Mouse (Mus musculus) MEL (cell line): ENCODE data around the gene Spc24. TPM values are rescaled to one million over a fixed set of nuclear protein-coding genes. Genes with fewer than 3 reads are reported as not detected.

Experiments used
- DNase-seq: peaks from one replicate; pipeline ENCODE4 v3.0.0; 2011; ENCODE audit warnings: low read depth, low spot score
- H3K27ac ChIP-seq: 2 replicates; pipeline ENCODE4 v1.5.1; 2012; ENCODE audit warnings: low read depth, mild to moderate bottlenecking, control low read depth, low read length, moderate library complexity; ENCODE audit not compliant: control insufficient read depth
- H3K27me3 ChIP-seq, 2 experiments: fragments of 150-350 bp in 1 of 2; sonication (generic) in 1 of 2; 2 replicates each; pipeline ENCODE4 v1.6.1; 2012; ENCODE audit warnings: low read length in 2 of 2, mild to moderate bottlenecking in 2 of 2, improper control_type of control experiment in 1 of 2, moderate library complexity in 1 of 2; ENCODE audit not compliant: insufficient read depth in 2 of 2, control insufficient read depth in 1 of 2
- H3K36me3 ChIP-seq, 2 experiments: 2 replicates each; pipeline ENCODE4 v1.6.1; 2012 to 2014; ENCODE audit warnings: low read length in 2 of 2, improper control_type of control experiment in 1 of 2, inconsistent platforms in 1 of 2, mild to moderate bottlenecking in 1 of 2; ENCODE audit not compliant: insufficient read depth in 2 of 2, control insufficient read depth in 1 of 2
- H3K4me1 ChIP-seq, 2 experiments: fragments of 150-350 bp in 1 of 2; sonication (generic) in 1 of 2; 2 replicates each; pipeline ENCODE4 v1.6.1; 2012; ENCODE audit warnings: low read length in 2 of 2, improper control_type of control experiment in 1 of 2, mild to moderate bottlenecking in 1 of 2; ENCODE audit not compliant: insufficient read depth in 2 of 2, control insufficient read depth in 1 of 2
- H3K4me3 ChIP-seq, 2 experiments: fragments of 150-350 bp in 1 of 2; sonication (generic) in 1 of 2; 2 replicates each; pipeline ENCODE4 v1.5.1; 2012; ENCODE audit warnings: low read depth in 2 of 2, low read length in 2 of 2, mild to moderate bottlenecking in 2 of 2, moderate library complexity in 2 of 2, control low read depth in 1 of 2, improper control_type of control experiment in 1 of 2; ENCODE audit not compliant: control insufficient read depth in 1 of 2, insufficient read depth in 1 of 2
- H3K79me2 ChIP-seq: 2 replicates; pipeline ENCODE4 v1.6.1; 2012; ENCODE audit warnings: mild to moderate bottlenecking, low read length, moderate library complexity; ENCODE audit not compliant: control insufficient read depth, poor library complexity, insufficient read depth
- H3K9ac ChIP-seq: 2 replicates; pipeline ENCODE4 v1.6.1; 2012; ENCODE audit warnings: low read depth, mild to moderate bottlenecking, control low read depth, low read length, moderate library complexity; ENCODE audit not compliant: control insufficient read depth, poor library complexity, severe bottlenecking
- H3K9me3 ChIP-seq: fragments of 150-350 bp; sonication (generic); replicated peaks from 2 replicates; pipeline ENCODE4 v1.6.1; 2012; ENCODE audit warnings: mild to moderate bottlenecking, low read length, improper control_type of control experiment, moderate library complexity; ENCODE audit not compliant: insufficient read depth
- BHLHE40 ChIP-seq: IDR thresholded peaks from 2 replicates; pipeline ENCODE4 v1.6.1; 2012; ENCODE audit warnings: low read depth, mild to moderate bottlenecking, inconsistent platforms, low read length, improper control_type of control experiment, borderline replicate concordance
- CTCF ChIP-seq, 3 experiments: IDR thresholded peaks in 2 of 3; conservative IDR thresholded peaks in 1 of 3; 2 replicates each; pipeline ENCODE4 v1.5.1; 2011 to 2012; ENCODE audit warnings: low read length in 3 of 3, low read depth in 2 of 3, mild to moderate bottlenecking in 2 of 3, improper control_type of control experiment in 1 of 3, inconsistent platforms in 1 of 3, mixed read lengths in 1 of 3, moderate library complexity in 1 of 3; ENCODE audit not compliant: control insufficient read depth in 1 of 3, insufficient read depth in 1 of 3, poor library complexity in 1 of 3, severe bottlenecking in 1 of 3
- E2F4 ChIP-seq: IDR thresholded peaks from 2 replicates; pipeline ENCODE4 v1.6.1; 2011; ENCODE audit warnings: low read depth, low read length, improper control_type of control experiment, borderline replicate concordance
- ELF1 ChIP-seq: IDR thresholded peaks from 2 replicates; pipeline ENCODE4 v1.6.1; 2014; ENCODE audit warnings: low read depth, mild to moderate bottlenecking, inconsistent platforms, low read length, improper control_type of control experiment, moderate library complexity
- EP300 ChIP-seq, 2 experiments: IDR thresholded peaks; 2 replicates each; pipeline ENCODE4 v1.6.1; 2011; ENCODE audit warnings: improper control_type of control experiment in 2 of 2, low read length in 2 of 2, low read depth in 1 of 2, mild to moderate bottlenecking in 1 of 2
- GABPA ChIP-seq: IDR thresholded peaks from 2 replicates; pipeline ENCODE4 v1.6.1; 2012; ENCODE audit warnings: low read depth, mild to moderate bottlenecking, inconsistent platforms, low read length, improper control_type of control experiment, moderate library complexity
- GATA1 ChIP-seq: IDR thresholded peaks from 2 replicates; pipeline ENCODE4 v1.6.1; 2011; ENCODE audit warnings: low read depth, low read length, improper control_type of control experiment
- JUND ChIP-seq: IDR thresholded peaks from 2 replicates; pipeline ENCODE4 v1.6.1; 2011; ENCODE audit warnings: low read depth, mild to moderate bottlenecking, improper control_type of control experiment, low read length
- MAFK ChIP-seq: IDR thresholded peaks from 2 replicates; pipeline ENCODE4 v1.6.1; 2011; ENCODE audit warnings: low read depth, mild to moderate bottlenecking, low read length, improper control_type of control experiment, borderline replicate concordance
- MAX ChIP-seq: IDR thresholded peaks from 2 replicates; pipeline ENCODE4 v1.6.1; 2011; ENCODE audit warnings: low read length, improper control_type of control experiment
- MAZ ChIP-seq: IDR thresholded peaks from 2 replicates; pipeline ENCODE4 v1.6.1; 2012; ENCODE audit warnings: low read depth, mild to moderate bottlenecking, inconsistent platforms, low read length, improper control_type of control experiment
- MYB ChIP-seq: IDR thresholded peaks from 2 replicates; pipeline ENCODE4 v1.6.1; 2011; ENCODE audit warnings: mild to moderate bottlenecking, low read depth, low read length, improper control_type of control experiment
- NRF1 ChIP-seq: IDR thresholded peaks from 2 replicates; pipeline ENCODE4 v1.6.1; 2014; ENCODE audit warnings: low read depth, mild to moderate bottlenecking, inconsistent platforms, low read length, improper control_type of control experiment, moderate library complexity; ENCODE audit not compliant: poor library complexity, insufficient read depth, severe bottlenecking
- POLR2A ChIP-seq, 2 experiments: IDR thresholded peaks; 2 replicates each; pipeline ENCODE4 v1.6.1; 2011 to 2012; ENCODE audit warnings: low read length in 2 of 2, mild to moderate bottlenecking in 2 of 2, control low read depth in 1 of 2, improper control_type of control experiment in 1 of 2, low read depth in 1 of 2, moderate library complexity in 1 of 2; ENCODE audit not compliant: control insufficient read depth in 1 of 2, insufficient read depth in 1 of 2, poor library complexity in 1 of 2
- POLR2AphosphoS5 ChIP-seq: IDR thresholded peaks from 2 replicates; pipeline ENCODE4 v1.6.1; 2012; ENCODE audit warnings: low read depth, borderline replicate concordance, mild to moderate bottlenecking, inconsistent platforms, low read length, moderate library complexity, mixed read lengths
- RCOR1 ChIP-seq: IDR thresholded peaks from 2 replicates; pipeline ENCODE4 v1.6.1; 2012; ENCODE audit warnings: low read depth, mild to moderate bottlenecking, inconsistent platforms, low read length, improper control_type of control experiment
- SIN3A ChIP-seq: IDR thresholded peaks from 2 replicates; pipeline ENCODE4 v1.6.1; 2012; ENCODE audit warnings: low read length, improper control_type of control experiment, inconsistent platforms
- TBP ChIP-seq: IDR thresholded peaks from 2 replicates; pipeline ENCODE4 v1.8.0; 2011; ENCODE audit warnings: low read depth, low read length, improper control_type of control experiment
- UBTF ChIP-seq: IDR thresholded peaks from 2 replicates; pipeline ENCODE4 v1.6.1; 2012; ENCODE audit warnings: low read depth, mild to moderate bottlenecking, inconsistent platforms, low read length, improper control_type of control experiment, moderate library complexity, borderline replicate concordance; ENCODE audit not compliant: insufficient read depth
- USF1 ChIP-seq: IDR thresholded peaks from 2 replicates; pipeline ENCODE4 v1.6.1; 2014; ENCODE audit warnings: low read depth, mild to moderate bottlenecking, inconsistent platforms, low read length, improper control_type of control experiment, moderate library complexity
- USF2 ChIP-seq, 2 experiments: IDR thresholded peaks; 2 replicates each; pipeline ENCODE4 v1.6.1; 2011 to 2012; ENCODE audit warnings: improper control_type of control experiment in 2 of 2, low read length in 2 of 2, borderline replicate concordance in 1 of 2, inconsistent platforms in 1 of 2, low read depth in 1 of 2, mild to moderate bottlenecking in 1 of 2; ENCODE audit not compliant: insufficient read depth in 1 of 2
- ZC3H11A ChIP-seq: IDR thresholded peaks from 2 replicates; pipeline ENCODE4 v1.6.1; 2012; ENCODE audit warnings: low read depth, mild to moderate bottlenecking, inconsistent platforms, low read length, improper control_type of control experiment
- ZKSCAN1 ChIP-seq: IDR thresholded peaks from 2 replicates; pipeline ENCODE4 v1.6.1; 2012; ENCODE audit warnings: low read depth, mild to moderate bottlenecking, inconsistent platforms, low read length, improper control_type of control experiment, moderate library complexity
- ZMIZ1 ChIP-seq: IDR thresholded peaks from 2 replicates; pipeline ENCODE4 v1.6.1; 2012; ENCODE audit warnings: low read depth, mild to moderate bottlenecking, inconsistent platforms, low read length, improper control_type of control experiment, moderate library complexity
- ZNF384 ChIP-seq: IDR thresholded peaks from 2 replicates; pipeline ENCODE4 v1.6.1; 2012; ENCODE audit warnings: low read depth, mild to moderate bottlenecking, inconsistent platforms, low read length, improper control_type of control experiment
- polyA plus RNA-seq, 2 experiments: library from polyadenylated mRNA; stranded (reverse) in 1 of 2; unstranded in 1 of 2; fragments of >175 nt in 1 of 2; fragments of >200 nt in 1 of 2; gene quantifications; 2 replicates each; pipeline versions ENCODE4 v1.2.1 to v1.2.4; 2012; ENCODE audit warnings: low replicate concordance in 2 of 2, low read depth in 1 of 2; ENCODE audit not compliant: insufficient read length in 2 of 2, insufficient read depth in 1 of 2, missing spikeins in 1 of 2
- total RNA-seq: library from RNA; depleted of rRNA; stranded (reverse); fragments of 300-350 nt; gene quantifications from 2 replicates; pipeline ENCODE4 v1.2.3, GENCODE M21; 2012

Gene Spc24
- total and polyA plus RNA-seq, 3 experiments, result 304 to 377 TPM; not detected in 1

DNA sequence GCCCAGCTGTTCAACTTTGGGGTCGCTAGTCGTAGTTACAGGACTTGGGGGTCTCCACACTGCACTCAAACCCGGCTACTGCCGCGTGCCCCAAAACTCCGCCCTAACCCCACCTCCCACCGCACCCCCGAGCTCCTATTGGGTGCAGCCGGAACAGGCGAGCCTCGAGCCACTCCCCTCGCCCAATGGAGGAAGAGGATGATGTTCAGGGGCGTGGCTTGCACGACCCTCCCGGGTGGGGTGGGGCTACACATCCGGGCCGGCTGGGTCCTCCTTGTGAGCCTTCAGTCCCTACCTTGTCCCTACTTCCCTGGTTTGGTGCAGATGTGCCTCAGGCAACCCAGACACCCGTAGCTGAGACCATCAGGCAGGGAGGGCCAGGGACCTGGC, 36.0 kb downstream of the Spc24 start:
- no peaks in the 10 kb centered on the region for H3K27me3 ChIP-seq
- DNase-seq, result peak; percentile 100
- H3K36me3 ChIP-seq, result peaks cover 8 to 26% of the 10 kb centered on the region in 2 experiments
- peak overlapping the region; percentile 63 for H3K9ac ChIP-seq
- H3K27ac ChIP-seq, result peak overlapping the region; percentile 45
- peaks cover 16 to 37% of the 10 kb centered on the region in 2 experiments for H3K4me1 ChIP-seq
- peaks cover 47% of the 10 kb centered on the region for H3K79me2 ChIP-seq
- peak in 1 of 2 experiments; percentile 73; a peak in 2 of 4 replicates for TF ChIP-seq POLR2A (IDR thresholded peaks at IDR 0.05; ENCODE audit: control insufficient read depth in 1 of 2, insufficient read depth in 1 of 2, low read depth in 1 of 2, low read length in 2 of 2, poor library complexity in 1 of 2)
- no peak for TF ChIP-seq UBTF
- no peak for TF ChIP-seq MYB
- no peak for TF ChIP-seq ELF1
- TF ChIP-seq NRF1, result no peak
- no peak for TF ChIP-seq E2F4
- TF ChIP-seq SIN3A, result no peak
- peak; percentile 77 for TF ChIP-seq TBP
- no peak for TF ChIP-seq USF1
- no peak for TF ChIP-seq GABPA
- H3K4me3 ChIP-seq, result peak overlapping the region; percentile 66
- no peaks in the 10 kb centered on the region for H3K9me3 ChIP-seq

DNA sequence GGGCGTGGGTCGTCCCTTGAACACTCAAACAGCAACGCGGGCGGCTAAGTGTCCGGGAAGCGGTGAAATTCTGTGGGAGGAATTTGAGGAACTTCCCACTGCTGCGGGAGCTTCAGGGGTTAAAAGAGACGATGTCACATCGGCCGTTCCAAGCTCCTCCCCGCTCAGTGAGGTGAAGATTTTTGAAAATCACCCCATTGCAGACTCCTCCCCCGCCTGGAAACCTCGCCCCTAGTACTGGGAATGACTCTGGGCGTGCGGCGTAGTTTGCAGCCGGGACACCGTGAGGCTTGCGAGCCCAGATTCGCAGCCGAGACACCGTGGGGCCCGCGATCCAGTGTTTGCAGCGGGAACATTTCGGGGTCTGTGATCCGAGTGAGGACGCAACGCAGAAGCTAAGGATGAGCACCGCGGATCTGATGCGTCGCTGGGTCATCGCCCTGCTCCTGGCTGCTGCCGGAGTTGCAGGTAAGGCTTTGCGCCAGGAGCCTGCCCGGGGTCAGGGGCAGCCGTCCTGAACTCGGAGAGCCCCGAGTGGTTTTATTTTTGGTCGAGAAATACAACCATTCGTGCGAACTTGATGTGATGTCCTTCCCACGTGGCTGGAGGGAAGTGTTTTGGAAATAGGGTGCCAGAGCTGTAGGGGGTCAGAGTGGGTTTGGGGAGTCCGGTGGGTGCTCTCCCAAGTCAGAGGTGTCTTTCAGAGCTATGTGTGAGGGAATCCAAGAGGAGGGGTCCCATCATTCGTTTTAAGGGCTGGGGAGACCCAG, 36.5 kb downstream of the Spc24 start, which contains the start of gene Ldlr:
Ldlr (plus strand) TSS at position 107 of the 770 bp plus-strand sequence.
- no peaks in the 10 kb centered on the region for H3K9me3 ChIP-seq
- DNase-seq, result peak; percentile 100
- no peaks in the 10 kb centered on the region for H3K27me3 ChIP-seq
- H3K36me3 ChIP-seq, result peaks cover 6 to 25% of the 10 kb centered on the region in 2 experiments
- H3K4me3 ChIP-seq, result peak within 1 kb of the TSS; percentile 66
- peaks cover 41% of the 10 kb centered on the region for H3K79me2 ChIP-seq
- peak within 1 kb of the TSS; percentile 65 for H3K27ac ChIP-seq
- peaks cover 20 to 37% of the 10 kb centered on the region in 2 experiments for H3K4me1 ChIP-seq
- peak within 1 kb of the TSS; percentile 67 for H3K9ac ChIP-seq
- TF ChIP-seq GATA1 (peak; percentile 28; the same call in 1 of the 2 replicates), MAFK (no peak), USF1 (no peak), POLR2A (IDR thresholded peaks at IDR 0.05; ENCODE audit: control insufficient read depth in 1 of 2, insufficient read depth in 1 of 2, low read depth in 1 of 2, low read length in 2 of 2, poor library complexity in 1 of 2) (peak in 1 of 2 experiments; percentile 98; a peak in 2 of 4 replicates), UBTF (peak; percentile 97), GABPA (no peak), RCOR1 (no peak), TBP (peak; percentile 95), USF2 (IDR thresholded peaks at IDR 0.05; ENCODE audit: borderline replicate concordance in 1 of 2, insufficient read depth in 1 of 2, low read depth in 1 of 2, low read length in 2 of 2) (no peak), BHLHE40 (no peak), ZNF384 (no peak), JUND (no peak), EP300 (IDR thresholded peaks at IDR 0.05; ENCODE audit: low read depth in 1 of 2, low read length in 2 of 2) (no peak), ZC3H11A (no peak), NRF1 (no peak), MAX (no peak), ZKSCAN1 (no peak), POLR2AphosphoS5 (peak; percentile 91; the same call in 1 of the 2 replicates), ELF1 (no peak), ZMIZ1 (no peak), MAZ (no peak), SIN3A (no peak), CTCF (IDR thresholded peaks at IDR 0.05 in 2 of 3, conservative IDR thresholded peaks at IDR 0.05 in 1 of 3; ENCODE audit: control insufficient read depth in 1 of 3, insufficient read depth in 1 of 3, low read depth in 2 of 3, low read length in 3 of 3, poor library complexity in 1 of 3, severe bottlenecking in 1 of 3) (no peak)
